Mouse (Mus musculus): ENCODE measurements around the gene Large2. TPM values are rescaled to one million over a fixed set of nuclear protein-coding genes. Genes with fewer than 3 reads are reported as not detected.

Gene Large2
- total and polyA plus RNA-seq, 2 experiments from 2014 or later = 0.25 TPM; not detected in 1

DNA sequence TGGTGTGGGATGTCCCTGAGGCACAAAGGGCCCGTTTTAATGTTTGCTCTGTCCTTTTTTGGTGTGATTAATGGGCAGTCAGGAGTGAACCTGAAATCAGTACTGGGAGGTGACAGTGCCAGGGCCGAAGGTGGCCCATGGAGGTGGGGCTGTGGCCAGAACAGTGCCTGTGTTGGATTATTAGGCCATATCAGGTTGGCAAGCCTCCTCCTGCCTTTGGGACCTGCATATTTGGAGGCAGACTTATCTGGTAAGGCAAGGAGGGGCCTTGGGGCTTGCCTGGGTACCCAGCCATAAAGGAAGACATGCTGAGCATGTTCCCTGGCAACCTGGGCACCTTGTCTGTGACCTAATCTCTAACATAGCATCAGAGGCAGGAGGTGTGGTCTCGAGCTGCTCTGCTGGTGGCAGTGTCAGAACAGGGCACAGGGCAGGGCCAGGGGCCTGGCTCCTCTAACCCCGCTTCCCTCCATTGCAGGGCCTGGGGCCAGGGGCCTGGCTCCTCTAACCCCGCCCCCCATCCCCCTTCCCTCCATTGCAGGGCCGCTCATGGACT lies 5.9 kb upstream of the Large2 start:
- H3K27me3 ChIP-seq (ENCODE audit: control insufficient read depth, insufficient read depth, low read length) = no peaks in the 10 kb centered on the region
- no peak overlapping the region for H3K9ac ChIP-seq (replicated peaks; ENCODE audit: low read depth, low read length)
- DNase-seq (ENCODE audit: low spot score) = no peak
- no peak overlapping the region for H3K4me3 ChIP-seq (ENCODE audit: low read depth, low read length)
- TF ChIP-seq CTCF (IDR thresholded peaks at IDR 0.05; ENCODE audit: low read depth) = no peak
- TF ChIP-seq EP300 (IDR thresholded peaks at IDR 0.05; ENCODE audit: low read depth) = no peak
- no peak overlapping the region for H3K27ac ChIP-seq (ENCODE audit: low read depth)
- peaks cover 8% of the 10 kb centered on the region; the same call in 1 of the 2 replicates for H3K4me1 ChIP-seq (ENCODE audit: control insufficient read depth, insufficient read depth)
- no peak overlapping the region for H3K4me2 ChIP-seq (ENCODE audit: low read depth, low read length)
- ATAC-seq (ENCODE audit: insufficient read depth, low read depth) = no peak
- 65% methylated on average over 6 of the region's 6 CpGs for WGBS
- peaks cover 61% of the 10 kb centered on the region for H3K36me3 ChIP-seq (replicated peaks; ENCODE audit: control insufficient read depth, insufficient read depth, low read length)
- no peaks in the 10 kb centered on the region for H3K9me3 ChIP-seq (replicated peaks; ENCODE audit: control insufficient read depth, low read length)

GRCm38 (mm10) chr2:92379783-92380494 lies 5.3 kb upstream of the Large2 start:
- peaks cover 61% of the 10 kb centered on the region for H3K36me3 ChIP-seq (replicated peaks; ENCODE audit: control insufficient read depth, insufficient read depth, low read length)
- no peaks in the 10 kb centered on the region for H3K9me3 ChIP-seq (replicated peaks; ENCODE audit: control insufficient read depth, low read length)
- no peak overlapping the region for H3K9ac ChIP-seq (replicated peaks; ENCODE audit: low read depth, low read length)
- ATAC-seq (ENCODE audit: insufficient read depth, low read depth) (no peak), DNase-seq (ENCODE audit: low spot score) (no peak)
- 80% methylated on average over 17 of the region's 17 CpGs for whole genome bisulfite sequencing
- TF ChIP-seq CTCF (IDR thresholded peaks at IDR 0.05; ENCODE audit: low read depth) = no peak
- TF ChIP-seq EP300 (IDR thresholded peaks at IDR 0.05; ENCODE audit: low read depth) = no peak
- H3K27me3 ChIP-seq (ENCODE audit: control insufficient read depth, insufficient read depth, low read length) = no peaks in the 10 kb centered on the region
- no peak overlapping the region for H3K27ac ChIP-seq (ENCODE audit: low read depth)
- no peak overlapping the region for H3K4me2 ChIP-seq (ENCODE audit: low read depth, low read length)
- peaks cover 9% of the 10 kb centered on the region; the same call in 1 of the 2 replicates for H3K4me1 ChIP-seq (ENCODE audit: control insufficient read depth, insufficient read depth)
- no peak overlapping the region for H3K4me3 ChIP-seq (ENCODE audit: low read depth, low read length)

DNA sequence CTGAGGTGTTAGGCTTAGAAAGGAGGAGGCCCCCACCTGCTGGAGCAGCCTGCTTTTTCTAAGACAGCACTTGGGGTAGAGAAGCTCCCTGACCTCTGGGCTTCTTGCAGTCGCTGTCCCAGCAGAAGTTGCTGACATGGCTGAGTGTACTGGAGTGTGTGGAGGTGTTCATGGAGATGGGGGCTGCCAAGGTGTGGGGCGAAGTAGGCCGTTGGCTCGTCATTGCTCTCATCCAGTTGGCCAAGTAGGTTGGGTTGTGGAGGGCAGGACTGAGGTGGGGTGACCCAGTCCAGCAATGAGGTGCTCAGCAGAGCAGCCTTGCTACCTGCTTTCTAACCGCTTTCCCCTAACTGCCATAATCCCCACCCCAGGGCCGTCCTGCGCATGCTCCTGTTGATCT lies 2.7 kb upstream of the Large2 start:
- Histone ChIP-seq H3K9ac (replicated peaks; ENCODE audit: low read depth, low read length) (no peak overlapping the region), H3K4me3 (ENCODE audit: low read depth, low read length) (no peak overlapping the region), H3K4me2 (ENCODE audit: low read depth, low read length) (no peak overlapping the region), H3K27me3 (ENCODE audit: control insufficient read depth, insufficient read depth, low read length) (peaks cover 2% of the 10 kb centered on the region; the same call in 1 of the 2 replicates), H3K9me3 (replicated peaks; ENCODE audit: control insufficient read depth, low read length) (no peaks in the 10 kb centered on the region), H3K36me3 (replicated peaks; ENCODE audit: control insufficient read depth, insufficient read depth, low read length) (peaks cover 53% of the 10 kb centered on the region), H3K4me1 (ENCODE audit: control insufficient read depth, insufficient read depth) (peaks cover 13% of the 10 kb centered on the region; the same call in 1 of the 2 replicates), H3K27ac (ENCODE audit: low read depth) (no peak overlapping the region)
- ATAC-seq (ENCODE audit: insufficient read depth, low read depth) (no peak), DNase-seq (ENCODE audit: low spot score) (no peak)
- WGBS = 89% methylated on average over 7 of the region's 7 CpGs
- TF ChIP-seq EP300 (IDR thresholded peaks at IDR 0.05; ENCODE audit: low read depth) (no peak), CTCF (IDR thresholded peaks at IDR 0.05; ENCODE audit: low read depth) (no peak)

- Histone ChIP-seq H3K27ac (ENCODE audit: low read depth) (no peak overlapping the region), H3K36me3 (replicated peaks; ENCODE audit: control insufficient read depth, insufficient read depth, low read length) (peaks cover 43% of the 10 kb centered on the region), H3K9me3 (replicated peaks; ENCODE audit: control insufficient read depth, low read length) (no peaks in the 10 kb centered on the region), H3K4me2 (ENCODE audit: low read depth, low read length) (peak overlapping the region; percentile 98), H3K9ac (replicated peaks; ENCODE audit: low read depth, low read length) (peak overlapping the region; percentile 87; the same call in 1 of the 2 replicates), H3K4me1 (ENCODE audit: control insufficient read depth, insufficient read depth) (peaks cover 13% of the 10 kb centered on the region; the same call in 1 of the 2 replicates), H3K4me3 (ENCODE audit: low read depth, low read length) (peak overlapping the region; percentile 83; the same call in 1 of the 2 replicates), H3K27me3 (ENCODE audit: control insufficient read depth, insufficient read depth, low read length) (peaks cover 12% of the 10 kb centered on the region)
- DNase-seq (ENCODE audit: low spot score) (no peak), ATAC-seq (ENCODE audit: insufficient read depth, low read depth) (no peak)
- WGBS = 80% methylated on average over 6 of the region's 6 CpGs
- no peak for TF ChIP-seq CTCF (IDR thresholded peaks at IDR 0.05; ENCODE audit: low read depth)
- no peak for TF ChIP-seq EP300 (IDR thresholded peaks at IDR 0.05; ENCODE audit: low read depth)
Observed at GRCm38 (mm10) chr2:92376300-92376699, 1.6 kb upstream of the Large2 start.

GRCm38 (mm10) chr2:92375788-92376187 lies 1.1 kb upstream of the Large2 start:
- peak overlapping the region; percentile 85 for H3K27ac ChIP-seq (ENCODE audit: low read depth)

More at GRCm38 (mm10) chr2:92375788-92376187, 1.1 kb upstream of the Large2 start:
- no peak for ATAC-seq (ENCODE audit: insufficient read depth, low read depth)
- peaks cover 38% of the 10 kb centered on the region for H3K36me3 ChIP-seq (replicated peaks; ENCODE audit: control insufficient read depth, insufficient read depth, low read length)
- peak overlapping the region; percentile 98 for H3K4me2 ChIP-seq (ENCODE audit: low read depth, low read length)
- WGBS = 9% methylated on average over 10 of the region's 10 CpGs
- H3K4me3 ChIP-seq (ENCODE audit: low read depth, low read length) = peak overlapping the region; percentile 83
- DNase-seq (ENCODE audit: low spot score) = no peak
- H3K4me1 ChIP-seq (ENCODE audit: control insufficient read depth, insufficient read depth) = peaks cover 13% of the 10 kb centered on the region; the same call in 1 of the 2 replicates
- peak overlapping the region; percentile 87 for H3K9ac ChIP-seq (replicated peaks; ENCODE audit: low read depth, low read length)
- TF ChIP-seq EP300 (IDR thresholded peaks at IDR 0.05; ENCODE audit: low read depth) = no peak
- TF ChIP-seq CTCF (IDR thresholded peaks at IDR 0.05; ENCODE audit: low read depth) = no peak
- H3K9me3 ChIP-seq (replicated peaks; ENCODE audit: control insufficient read depth, low read length) = no peaks in the 10 kb centered on the region
- peaks cover 17% of the 10 kb centered on the region for H3K27me3 ChIP-seq (ENCODE audit: control insufficient read depth, insufficient read depth, low read length)

Measured in heart, postnatal 0 days (tissue).